Mouse (Mus musculus): ENCODE measurements at regions not wholly inside any gene's neighbourhood (a gene's known extent, or its start where the extent isn't known, plus 50 kb on each side); places are given as distances from the start of the nearest gene placed in this dataset.

DNA sequence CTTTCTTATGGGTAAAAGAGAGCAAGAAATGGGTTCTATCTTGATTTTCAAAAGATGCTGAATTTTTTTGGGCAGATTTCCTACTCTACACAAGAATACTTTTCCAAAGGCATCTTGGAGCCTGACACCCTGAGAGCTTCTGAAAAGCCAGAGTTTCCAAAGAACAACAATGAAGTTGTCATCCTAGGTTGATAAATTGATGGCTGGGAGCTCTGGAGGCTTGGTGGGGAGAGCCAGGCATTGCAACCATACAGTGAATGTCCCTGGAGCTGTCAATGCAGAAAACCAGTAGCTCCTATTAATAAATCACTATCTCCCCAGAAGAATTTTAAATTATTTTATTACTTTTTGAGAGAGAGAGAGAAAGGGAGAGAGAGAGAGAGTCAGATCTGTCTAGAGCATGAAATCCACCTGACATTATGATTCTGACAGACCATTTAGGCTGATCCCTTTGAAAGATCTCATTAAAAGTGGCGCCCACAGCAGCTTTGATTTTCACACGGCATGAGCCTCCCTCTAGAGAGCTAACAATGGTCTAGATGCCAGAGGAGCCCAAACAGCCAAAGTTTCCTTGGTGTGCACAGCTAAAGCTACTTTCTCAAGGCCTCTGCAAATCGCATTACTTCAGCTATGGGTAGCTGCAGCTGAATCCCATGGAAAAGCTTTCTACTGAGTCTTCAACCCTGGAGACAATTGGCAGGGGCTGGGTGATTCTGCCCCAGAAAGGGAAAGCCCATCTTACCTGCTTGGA lies 395.4 kb downstream of the Mllt3 start:
- no peak overlapping the region for H3K4me2 ChIP-seq (replicated peaks)
- H3K36me3 ChIP-seq: no peaks in the 10 kb centered on the region
- no peak for ATAC-seq (ENCODE audit: low FRiP score, low read depth)
- no peaks in the 10 kb centered on the region for H3K9me3 ChIP-seq
- H3K9ac ChIP-seq: no peak overlapping the region
- no peak overlapping the region for H3K4me3 ChIP-seq
- peaks cover 16% of the 10 kb centered on the region; the same call in 1 of the 2 replicates for H3K4me1 ChIP-seq
- H3K27ac ChIP-seq: no peak overlapping the region
- no peaks in the 10 kb centered on the region for H3K27me3 ChIP-seq (replicated peaks)
- WGBS: 24% methylated on average over 3 of the region's 3 CpGs

DNA sequence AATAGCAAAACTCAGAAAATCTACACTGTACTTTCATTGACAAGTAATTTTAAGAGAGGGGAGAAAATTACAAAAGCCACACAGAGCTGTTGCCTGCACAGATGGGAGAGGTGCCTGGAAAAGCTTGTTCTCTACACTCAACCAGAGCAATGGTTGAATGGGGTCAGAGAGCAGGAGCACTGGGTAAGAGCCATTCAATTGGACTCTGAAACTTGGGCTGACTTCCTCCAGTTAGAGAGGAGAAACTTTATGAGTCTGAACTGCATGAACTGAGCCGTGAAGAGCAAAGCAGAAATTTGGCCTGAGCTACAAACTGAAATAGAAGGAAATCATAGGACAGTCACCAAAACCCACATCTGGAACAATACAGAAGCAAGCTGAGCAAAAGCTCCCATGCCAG lies 380.8 kb upstream of the Slc24a2 start:
- no peaks in the 10 kb centered on the region for H3K27me3 ChIP-seq (replicated peaks)
- H3K4me2 ChIP-seq (replicated peaks): no peak overlapping the region
- no peak overlapping the region for H3K9ac ChIP-seq
- H3K4me3 ChIP-seq: no peak overlapping the region
- H3K4me1 ChIP-seq: no peaks in the 10 kb centered on the region
- no peak for ATAC-seq (ENCODE audit: low FRiP score, low read depth)
- no peak overlapping the region for H3K27ac ChIP-seq
- no peaks in the 10 kb centered on the region for H3K9me3 ChIP-seq
- H3K36me3 ChIP-seq: no peaks in the 10 kb centered on the region
- 93% methylated on average over 1 of the region's 1 CpGs for WGBS

GRCm38 (mm10) chr4:87593644-87594043 lies 363.4 kb upstream of the Slc24a2 start:
- no peak overlapping the region for H3K4me3 ChIP-seq
- no peaks in the 10 kb centered on the region for H3K36me3 ChIP-seq
- no peaks in the 10 kb centered on the region for H3K4me1 ChIP-seq
- no peak overlapping the region for H3K9ac ChIP-seq
- no peaks in the 10 kb centered on the region for H3K9me3 ChIP-seq
- no peak overlapping the region for H3K27ac ChIP-seq
- WGBS: 74% methylated on average over 3 of the region's 3 CpGs
- ATAC-seq (ENCODE audit: low FRiP score, low read depth): no peak
- no peaks in the 10 kb centered on the region for H3K27me3 ChIP-seq (replicated peaks)
- no peak overlapping the region for H3K4me2 ChIP-seq (replicated peaks)

DNA sequence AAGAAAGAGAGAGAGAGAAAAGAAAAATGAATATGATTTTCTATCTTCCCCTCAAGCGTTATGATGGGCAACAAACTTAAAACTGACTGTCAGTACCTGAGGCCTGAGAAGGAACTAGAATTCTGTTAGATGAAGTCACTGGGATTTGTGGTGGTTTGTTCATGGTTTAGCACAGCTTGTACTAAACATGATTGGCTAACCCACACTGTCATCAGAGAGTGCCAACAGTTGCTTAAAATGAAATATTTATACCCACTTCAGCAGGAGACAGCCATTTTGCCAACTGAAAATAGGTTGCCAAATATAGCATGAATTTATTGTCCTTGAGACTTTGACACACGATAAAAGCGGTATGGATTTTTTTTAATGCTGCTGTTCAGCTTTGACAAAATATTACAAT lies 360.5 kb upstream of the Slc24a2 start:
- no peaks in the 10 kb centered on the region for H3K4me1 ChIP-seq
- no peaks in the 10 kb centered on the region for H3K36me3 ChIP-seq
- H3K27me3 ChIP-seq (replicated peaks): no peaks in the 10 kb centered on the region
- no peak overlapping the region for H3K4me3 ChIP-seq
- no peak overlapping the region for H3K4me2 ChIP-seq (replicated peaks)
- no peaks in the 10 kb centered on the region for H3K9me3 ChIP-seq
- WGBS: 90% methylated on average over 3 of the region's 3 CpGs
- no peak overlapping the region for H3K9ac ChIP-seq
- H3K27ac ChIP-seq: no peak overlapping the region
- no peak for ATAC-seq (ENCODE audit: low FRiP score, low read depth)

- no peaks in the 10 kb centered on the region for H3K36me3 ChIP-seq
- H3K9me3 ChIP-seq: no peaks in the 10 kb centered on the region
- no peak overlapping the region for H3K4me2 ChIP-seq (replicated peaks)
- H3K9ac ChIP-seq: no peak overlapping the region
- no peaks in the 10 kb centered on the region for H3K27me3 ChIP-seq (replicated peaks)
- H3K4me1 ChIP-seq: no peaks in the 10 kb centered on the region
- no peak for ATAC-seq (ENCODE audit: low FRiP score, low read depth)
- H3K4me3 ChIP-seq: no peak overlapping the region
- 8% methylated on average over 3 of the region's 3 CpGs for WGBS
- H3K27ac ChIP-seq: no peak overlapping the region
Measured at GRCm38 (mm10) chr4:87578164-87578563, 347.9 kb upstream of the Slc24a2 start.

DNA sequence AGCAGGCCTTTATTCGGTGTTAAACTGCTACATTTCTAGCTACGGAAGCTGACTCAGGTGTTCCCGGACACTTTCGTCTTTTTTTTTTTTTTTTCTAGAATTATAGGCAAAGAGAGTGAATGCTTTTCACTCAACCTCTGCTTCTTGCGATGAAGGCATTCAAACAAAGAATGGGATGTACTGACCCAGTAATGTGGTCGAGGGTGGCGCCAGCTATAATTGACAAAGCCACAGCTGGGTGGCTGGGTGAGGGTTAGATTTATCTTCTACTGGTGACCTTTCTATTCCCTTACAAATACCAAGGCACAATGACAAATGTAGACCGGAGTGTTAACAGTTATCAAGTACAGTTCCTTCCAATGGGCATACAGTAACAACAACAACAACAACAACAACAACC lies 340.7 kb upstream of the Slc24a2 start:
- Histone ChIP-seq H3K4me3 (no peak overlapping the region), H3K4me1 (peaks cover 16% of the 10 kb centered on the region), H3K9me3 (no peaks in the 10 kb centered on the region), H3K27ac (no peak overlapping the region), H3K36me3 (no peaks in the 10 kb centered on the region), H3K9ac (no peak overlapping the region), H3K27me3 (replicated peaks) (no peaks in the 10 kb centered on the region), H3K4me2 (replicated peaks) (peak overlapping the region; percentile 51)
- 34% methylated on average over 8 of the region's 8 CpGs for WGBS
- ATAC-seq (ENCODE audit: low FRiP score, low read depth): peak; percentile 61

- H3K27me3 ChIP-seq (replicated peaks): no peaks in the 10 kb centered on the region
- H3K4me1 ChIP-seq: peaks cover 16% of the 10 kb centered on the region
- 25% methylated on average over 13 of the region's 13 CpGs for WGBS
- no peak overlapping the region for H3K4me3 ChIP-seq
- no peak overlapping the region for H3K9ac ChIP-seq
- H3K4me2 ChIP-seq (replicated peaks): peak overlapping the region; percentile 51
- H3K36me3 ChIP-seq: no peaks in the 10 kb centered on the region
- ATAC-seq (ENCODE audit: low FRiP score, low read depth): peak; percentile 96
- 0 out of 2 replicates have a peak overlapping the region, but pooled peaks have one; percentile 32 for H3K27ac ChIP-seq
- H3K9me3 ChIP-seq: no peaks in the 10 kb centered on the region
Measured at GRCm38 (mm10) chr4:87570470-87570891, 340.2 kb upstream of the Slc24a2 start.

GRCm38 (mm10) chr4:87566616-87567015 lies 336.3 kb upstream of the Slc24a2 start:
- Histone ChIP-seq H3K27ac (no peak overlapping the region), H3K4me3 (no peak overlapping the region), H3K36me3 (no peaks in the 10 kb centered on the region), H3K9me3 (no peaks in the 10 kb centered on the region; the same call in 1 of the 2 replicates), H3K27me3 (replicated peaks) (no peaks in the 10 kb centered on the region), H3K4me2 (replicated peaks) (no peak overlapping the region), H3K4me1 (peaks cover 16% of the 10 kb centered on the region), H3K9ac (no peak overlapping the region)
- 86% methylated on average over 2 of the region's 2 CpGs for WGBS
- ATAC-seq (ENCODE audit: low FRiP score, low read depth): no peak

DNA sequence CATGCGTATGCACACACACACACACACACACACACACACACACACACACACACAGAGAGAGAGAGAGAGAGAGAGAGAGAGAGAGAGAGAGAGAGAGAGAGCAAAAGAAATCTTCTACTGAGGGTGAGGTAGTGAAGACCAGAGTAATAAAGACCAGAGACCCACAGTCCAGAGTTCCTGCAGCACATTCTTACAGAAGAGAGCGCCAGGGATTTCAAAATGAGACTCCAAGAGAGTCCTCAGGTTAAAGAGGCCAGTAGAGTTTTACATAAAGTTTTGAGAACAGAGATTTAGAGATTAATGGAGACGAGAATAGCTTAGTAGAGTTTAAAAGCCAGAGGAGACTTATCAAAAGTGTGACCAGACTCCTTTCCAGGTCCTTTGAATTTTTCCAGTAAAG lies 324.6 kb upstream of the Slc24a2 start:
- Histone ChIP-seq H3K4me2 (replicated peaks) (no peak overlapping the region), H3K27ac (no peak overlapping the region)

More for the DNA sequence above, 324.6 kb upstream of the Slc24a2 start:
- Histone ChIP-seq H3K27me3 (replicated peaks) (no peaks in the 10 kb centered on the region), H3K9ac (no peak overlapping the region), H3K4me1 (no peaks in the 10 kb centered on the region), H3K9me3 (peaks cover 6% of the 10 kb centered on the region; the same call in 1 of the 2 replicates), H3K4me3 (no peak overlapping the region), H3K36me3 (no peaks in the 10 kb centered on the region)
- no peak for ATAC-seq (ENCODE audit: low FRiP score, low read depth)
- WGBS: 89% methylated on average over 3 of the region's 3 CpGs

Measured in neural tube, embryonic 12.5 days (tissue).